Mouse (Mus musculus) lung, postnatal 25 days (tissue): ENCODE measurements around the gene Gbp8.

ENCODE experiments used
- DNase-seq: peaks from one replicate; pipeline ENCODE4 v3.0.0; 2022; ENCODE audit warnings: low spot score

Gbp8 gene

GRCm38 (mm10) chr5:105055279-105055678, 84.1 kb downstream of the Gbp8 start:
- no peak for DNase-seq

GRCm38 (mm10) chr5:105053471-105054169, 85.7 kb downstream of the Gbp8 start:
- DNase-seq, result peak; percentile 28

GRCm38 (mm10) chr5:105032362-105032761, 107.0 kb downstream of the Gbp8 start:
- no peak for DNase-seq

GRCm38 (mm10) chr5:105012551-105012950, 126.8 kb downstream of the Gbp8 start:
- DNase-seq, result no peak

GRCm38 (mm10) chr5:105011570-105011969, 127.8 kb downstream of the Gbp8 start:
- DNase-seq, result no peak

- no peak for DNase-seq
Observed at GRCm38 (mm10) chr5:105010376-105010775, 129.0 kb downstream of the Gbp8 start.

GRCm38 (mm10) chr5:104989411-104989810, 149.9 kb downstream of the Gbp8 start:
- no peak for DNase-seq

GRCm38 (mm10) chr5:104988000-104988399, 151.3 kb downstream of the Gbp8 start:
- peak; percentile 31 for DNase-seq

- DNase-seq, result peak; percentile 69
Observed at GRCm38 (mm10) chr5:104986706-104987105, 152.6 kb downstream of the Gbp8 start.

- DNase-seq, result no peak
Observed at GRCm38 (mm10) chr5:104982535-104982934, 156.8 kb downstream of the Gbp8 start, which contains the start of gene Abcg3. TSS of gene Abcg3 (minus strand) at chr5:104982718.

- DNase-seq, result no peak
Observed at GRCm38 (mm10) chr5:104979040-104979513, 160.3 kb downstream of the Gbp8 start.
